Mouse (Mus musculus) neural tube, embryonic 15.5 days (tissue): ENCODE measurements at regions not wholly inside any gene's neighbourhood (a gene's known extent, or its start where the extent isn't known, plus 50 kb on each side); places are given as distances from the start of the nearest gene placed in this dataset.

ENCODE experiments used
- ATAC-seq: fragments of 200-750 bp; cut with Nextera tagmentation; 2 replicates; pipeline ENCODE4 v1.8.0; 2017; ENCODE audit warnings: mild to moderate bottlenecking, moderate TSS enrichment, moderate library complexity; ENCODE audit not compliant: low FRiP score
- H3K27ac ChIP-seq: fragments of 300-500 bp; sonication (generic); replicated peaks from 2 replicates; pipeline ENCODE4 v1.5.1; 2015; ENCODE audit warnings: mild to moderate bottlenecking, inconsistent platforms
- H3K27me3 ChIP-seq: fragments of 300-500 bp; sonication (generic); replicated peaks from 2 replicates; pipeline ENCODE4 v1.6.1; 2015; ENCODE audit warnings: inconsistent platforms
- H3K36me3 ChIP-seq: fragments of 300-500 bp; sonication (generic); 2 replicates; pipeline ENCODE4 v1.6.1; 2015; ENCODE audit warnings: inconsistent platforms
- H3K4me1 ChIP-seq: fragments of 300-500 bp; sonication (generic); 2 replicates; pipeline ENCODE4 v1.6.1; 2015; ENCODE audit warnings: inconsistent platforms
- H3K4me2 ChIP-seq: fragments of 300-500 bp; sonication (generic); 2 replicates; pipeline ENCODE4 v1.6.1; 2015; ENCODE audit warnings: inconsistent platforms, mild to moderate bottlenecking, moderate library complexity
- H3K4me3 ChIP-seq: fragments of 300-500 bp; sonication (generic); replicated peaks from 2 replicates; pipeline ENCODE4 v1.5.1; 2015; ENCODE audit warnings: mild to moderate bottlenecking, inconsistent platforms
- H3K9ac ChIP-seq: fragments of 300-500 bp; sonication (generic); replicated peaks from 2 replicates; pipeline ENCODE4 v1.6.1; 2015; ENCODE audit warnings: mild to moderate bottlenecking, inconsistent platforms
- H3K9me3 ChIP-seq: fragments of 300-500 bp; sonication (generic); replicated peaks from 2 replicates; pipeline ENCODE4 v1.6.1; 2016; ENCODE audit warnings: inconsistent platforms
- WGBS: fragments of 180-500 bp; shearing (Covaris S2); methylation state at CpG from one replicate; pipeline ENCODE4 v1.1.7; 2015; ENCODE audit warnings: mixed read lengths; 5-methylcytosine and 5-hydroxymethylcytosine counted together

- Histone ChIP-seq H3K27ac (no peak overlapping the region), H3K36me3 (no peaks in the 10 kb centered on the region), H3K4me1 (peaks cover 20% of the 10 kb centered on the region; the same call in 1 of the 2 replicates), H3K9me3 (no peaks in the 10 kb centered on the region), H3K27me3 (no peaks in the 10 kb centered on the region), H3K9ac (no peak overlapping the region), H3K4me2 (no peak overlapping the region), H3K4me3 (no peak overlapping the region)
- 77% methylated on average over 7 of the region's 7 CpGs for WGBS
- no peak for ATAC-seq
These were observed 80.7 kb upstream of the Barx2 start for GRCm38 (mm10) chr9:31993631-31994601.

GRCm38 (mm10) chr9:31995101-31995500 lies 81.8 kb upstream of the Barx2 start:
- WGBS = 56% methylated on average over 3 of the region's 3 CpGs
- Histone ChIP-seq H3K4me1 (peaks cover 9% of the 10 kb centered on the region; the same call in 1 of the 2 replicates), H3K36me3 (no peaks in the 10 kb centered on the region), H3K9me3 (no peaks in the 10 kb centered on the region), H3K4me2 (no peak overlapping the region), H3K27me3 (no peaks in the 10 kb centered on the region), H3K27ac (no peak overlapping the region), H3K4me3 (no peak overlapping the region), H3K9ac (no peak overlapping the region)
- no peak for ATAC-seq

- no peak for ATAC-seq
- no peak overlapping the region for H3K27ac ChIP-seq
- H3K36me3 ChIP-seq = no peaks in the 10 kb centered on the region
- H3K4me3 ChIP-seq = no peak overlapping the region
- H3K27me3 ChIP-seq = no peaks in the 10 kb centered on the region
- no peak overlapping the region for H3K9ac ChIP-seq
- WGBS = 71% methylated on average over 4 of the region's 4 CpGs
- H3K4me2 ChIP-seq = no peak overlapping the region
- H3K4me1 ChIP-seq = peaks cover 7% of the 10 kb centered on the region; the same call in 1 of the 2 replicates
- H3K9me3 ChIP-seq = no peaks in the 10 kb centered on the region
These were observed 82.4 kb upstream of the Barx2 start for GRCm38 (mm10) chr9:31995700-31996099.

GRCm38 (mm10) chr9:31996466-31997177 lies 83.4 kb upstream of the Barx2 start:
- Histone ChIP-seq H3K4me1 (peaks cover 7% of the 10 kb centered on the region; the same call in 1 of the 2 replicates), H3K27me3 (no peaks in the 10 kb centered on the region), H3K4me3 (no peak overlapping the region), H3K4me2 (no peak overlapping the region), H3K9me3 (no peaks in the 10 kb centered on the region), H3K9ac (no peak overlapping the region), H3K27ac (no peak overlapping the region), H3K36me3 (no peaks in the 10 kb centered on the region)
- ATAC-seq = no peak
- 61% methylated on average over 7 of the region's 7 CpGs for whole genome bisulfite sequencing

DNA sequence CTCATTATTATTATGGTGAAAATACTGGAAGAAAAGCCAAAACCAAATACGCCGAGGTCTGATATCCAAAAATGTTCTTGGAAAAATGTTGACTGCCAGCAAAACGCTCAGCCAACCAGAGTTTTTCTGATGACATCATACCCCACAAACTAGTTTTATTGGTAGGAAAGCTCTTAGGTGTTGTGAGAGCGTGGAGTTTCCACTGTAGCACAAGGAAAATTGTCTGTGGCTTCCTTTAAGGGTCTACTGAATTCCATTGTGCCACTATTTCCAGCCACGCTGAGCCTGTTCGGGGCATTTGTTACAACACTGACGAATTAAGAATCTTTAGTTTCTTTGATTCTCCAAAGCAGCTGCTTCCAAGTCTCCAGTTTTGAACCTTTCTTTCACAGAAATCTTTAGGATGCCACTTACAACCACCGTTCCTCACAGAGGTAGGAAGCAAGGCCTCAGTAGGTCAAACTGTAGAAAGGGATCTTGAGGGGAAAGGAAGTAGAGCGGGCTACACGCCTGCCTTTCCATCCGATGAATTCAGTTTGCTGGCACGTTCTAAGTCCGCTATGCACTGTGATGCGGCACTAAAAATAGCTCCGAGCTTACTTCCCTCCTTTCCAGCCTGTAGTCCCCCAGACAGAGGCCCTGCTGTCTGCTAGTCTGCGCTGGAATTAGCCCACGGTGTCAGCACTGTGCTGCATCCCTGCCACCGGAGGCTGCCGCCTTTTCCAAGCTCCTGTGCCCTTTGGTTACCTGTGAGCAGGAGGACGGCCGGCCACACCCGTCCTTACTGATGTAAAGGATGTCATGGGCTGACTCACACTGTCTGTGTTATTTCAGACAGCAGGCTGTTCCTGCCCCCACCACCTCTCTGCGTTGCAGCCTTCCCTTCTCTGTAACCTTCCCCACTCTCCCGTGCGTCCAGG lies 84.2 kb upstream of the Barx2 start:
- Histone ChIP-seq H3K4me1 (peaks cover 7% of the 10 kb centered on the region; the same call in 1 of the 2 replicates), H3K9me3 (no peaks in the 10 kb centered on the region), H3K4me3 (no peak overlapping the region), H3K27me3 (no peaks in the 10 kb centered on the region), H3K27ac (0 out of 2 replicates have a peak overlapping the region, but pooled peaks have one; percentile 41), H3K9ac (no peak overlapping the region), H3K4me2 (0 out of 2 replicates have a peak overlapping the region, but pooled peaks have one; percentile 6), H3K36me3 (no peaks in the 10 kb centered on the region)
- ATAC-seq = no peak
- WGBS = 56% methylated on average over 25 of the region's 25 CpGs

- Histone ChIP-seq H3K4me3 (no peak overlapping the region), H3K9ac (no peak overlapping the region), H3K4me1 (peaks cover 7% of the 10 kb centered on the region; the same call in 1 of the 2 replicates), H3K4me2 (no peak overlapping the region), H3K9me3 (no peaks in the 10 kb centered on the region), H3K27me3 (no peaks in the 10 kb centered on the region), H3K36me3 (no peaks in the 10 kb centered on the region), H3K27ac (no peak overlapping the region)
- WGBS = 66% methylated on average over 4 of the region's 4 CpGs
- ATAC-seq = no peak
These were observed 85.4 kb upstream of the Barx2 start for GRCm38 (mm10) chr9:31998488-31999280.

DNA sequence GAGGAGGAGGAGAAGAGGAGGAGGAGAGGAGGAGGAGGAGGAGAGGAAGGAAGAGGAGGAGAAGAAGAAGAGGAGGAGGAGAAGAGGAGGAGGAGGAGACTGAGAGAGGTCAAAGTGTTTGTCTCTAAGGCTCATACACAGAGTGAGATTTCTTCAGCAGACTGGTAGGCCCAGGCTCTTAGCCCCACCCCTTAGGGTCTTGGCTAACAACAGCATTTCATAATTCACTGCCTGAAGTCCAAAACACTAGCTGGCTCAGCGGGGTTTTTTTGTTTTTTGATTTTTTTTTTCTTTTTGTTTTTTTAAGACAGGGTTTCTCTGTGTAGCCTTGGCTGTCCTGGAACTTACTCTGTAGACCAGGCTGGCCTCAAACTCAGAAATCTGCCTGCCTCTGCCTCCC lies 86.5 kb upstream of the Barx2 start:
- Histone ChIP-seq H3K27ac (no peak overlapping the region), H3K4me3 (no peak overlapping the region), H3K4me2 (no peak overlapping the region), H3K9ac (no peak overlapping the region), H3K27me3 (no peaks in the 10 kb centered on the region), H3K4me1 (peaks cover 7% of the 10 kb centered on the region; the same call in 1 of the 2 replicates), H3K36me3 (no peaks in the 10 kb centered on the region), H3K9me3 (no peaks in the 10 kb centered on the region)
- WGBS = 88% methylated on average over 1 of the region's 1 CpGs
- no peak for ATAC-seq

- no peak for ATAC-seq
These were observed 89.7 kb upstream of the Barx2 start for GRCm38 (mm10) chr9:32002924-32003323.

GRCm38 (mm10) chr9:32003730-32004129 lies 90.5 kb upstream of the Barx2 start:
- Histone ChIP-seq H3K4me3 (no peak overlapping the region), H3K27ac (no peak overlapping the region), H3K36me3 (no peaks in the 10 kb centered on the region), H3K9ac (no peak overlapping the region), H3K4me2 (no peak overlapping the region), H3K27me3 (no peaks in the 10 kb centered on the region), H3K4me1 (no peaks in the 10 kb centered on the region), H3K9me3 (no peaks in the 10 kb centered on the region)
- ATAC-seq = no peak
- 92% methylated on average over 7 of the region's 7 CpGs for WGBS

More at GRCm38 (mm10) chr9:32002924-32003323, 89.7 kb upstream of the Barx2 start:
- H3K27me3 ChIP-seq = no peaks in the 10 kb centered on the region
- H3K4me2 ChIP-seq = no peak overlapping the region
- no peaks in the 10 kb centered on the region for H3K36me3 ChIP-seq
- H3K27ac ChIP-seq = no peak overlapping the region
- H3K4me3 ChIP-seq = no peak overlapping the region
- peaks cover 2% of the 10 kb centered on the region; the same call in 1 of the 2 replicates for H3K4me1 ChIP-seq
- no peaks in the 10 kb centered on the region for H3K9me3 ChIP-seq
- no peak overlapping the region for H3K9ac ChIP-seq
- 65% methylated on average over 4 of the region's 4 CpGs for WGBS

DNA sequence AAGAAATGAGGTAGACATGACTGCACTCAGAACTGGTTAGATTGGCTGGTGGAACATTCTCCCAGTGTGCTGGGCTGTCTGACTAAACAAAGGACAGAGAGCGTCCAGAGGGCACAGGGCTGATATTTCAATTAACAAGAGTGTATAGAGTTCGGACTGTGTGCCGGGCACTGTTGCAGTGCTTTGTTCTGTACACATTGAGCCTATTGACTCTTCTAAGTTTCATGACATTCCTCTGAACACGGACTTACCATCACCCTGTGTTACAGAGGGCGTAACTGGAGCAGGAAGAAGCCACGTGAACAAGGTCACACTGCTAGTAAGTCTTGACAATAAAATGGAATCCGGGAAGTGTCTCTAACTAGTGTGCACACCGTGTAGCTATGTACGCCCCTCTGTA lies 92.1 kb upstream of the Barx2 start:
- no peak for ATAC-seq

More for the DNA sequence above, 92.1 kb upstream of the Barx2 start:
- Histone ChIP-seq H3K27ac (no peak overlapping the region), H3K36me3 (no peaks in the 10 kb centered on the region), H3K4me3 (no peak overlapping the region), H3K9me3 (no peaks in the 10 kb centered on the region), H3K9ac (no peak overlapping the region), H3K4me1 (no peaks in the 10 kb centered on the region), H3K4me2 (no peak overlapping the region), H3K27me3 (no peaks in the 10 kb centered on the region)
- WGBS = 49% methylated on average over 9 of the region's 9 CpGs
